Mouse (Mus musculus) naive thymus-derived CD4-positive, alpha-beta T cell, adult 5 months (primary cell): ENCODE data around the gene Olfr850. TPM values are rescaled to one million over a fixed set of nuclear protein-coding genes. Genes with fewer than 3 reads are reported as not detected.

Experiments used
- polyA plus RNA-seq: library from polyadenylated mRNA; unstranded; fragments of 100-300 nt; shearing (Covaris generic); gene quantifications from one replicate; pipeline ENCODE4 v1.2.1, GENCODE M21; 2017

The Olfr850 gene
- polyA plus RNA-seq: not detected

GRCm38 (mm10) chr9:19478148-19478547, at the start of gene Olfr850:
Olfr850 (minus strand) TSS chr9:19478248.

GRCm38 (mm10) chr9:19492995-19493394, 14.9 kb upstream of the Olfr850 start, which contains the start of gene Olfr851:
Olfr851 (plus strand) TSS chr9:19493295.

DNA sequence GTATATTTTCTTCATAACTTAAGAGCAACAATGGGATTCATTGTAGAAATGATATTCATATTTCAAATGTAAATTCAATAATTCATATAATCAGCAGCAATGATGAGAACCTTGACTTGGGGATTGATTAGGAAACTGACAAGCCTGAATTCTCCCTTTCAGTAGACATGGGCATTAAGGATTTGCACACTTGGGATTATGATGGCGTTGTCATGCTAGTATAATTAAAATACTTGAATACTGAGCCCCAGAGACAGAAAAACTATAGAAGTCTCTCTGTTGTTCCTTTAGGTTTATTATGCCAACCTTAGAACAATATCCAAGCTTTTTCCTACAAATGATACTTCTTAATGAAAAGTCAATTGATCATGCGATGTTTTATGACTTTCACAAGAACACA, 38.1 kb downstream of the Olfr850 start, which contains the start of gene Olfr849:
TSS of gene Olfr849 (plus strand) at position 301 of the 400 bp plus-strand sequence.

Other genes with a start within 250 kb of the Olfr850 start
- not detected for gene Olfr843, start 226.3 kb downstream of the Olfr850 start, polyA plus RNA-seq
- not detected for gene Olfr844, start 161.9 kb downstream of the Olfr850 start, polyA plus RNA-seq
- gene Olfr845, start 141.8 kb downstream of the Olfr850 start, polyA plus RNA-seq: not detected
- not detected for gene Olfr846, start 114.2 kb downstream of the Olfr850 start, polyA plus RNA-seq
- not detected for gene Olfr847, start 99.6 kb downstream of the Olfr850 start, polyA plus RNA-seq
- gene Olfr849, start 38.0 kb downstream of the Olfr850 start, polyA plus RNA-seq: not detected
- not detected for gene Olfr851, start 15.0 kb upstream of the Olfr850 start, polyA plus RNA-seq
- not detected for gene Olfr853, start 62.8 kb upstream of the Olfr850 start, polyA plus RNA-seq
- not detected for gene Olfr854, start 89.1 kb upstream of the Olfr850 start, polyA plus RNA-seq
- gene Olfr855, start 104.4 kb upstream of the Olfr850 start, polyA plus RNA-seq: not detected
- gene Zfp317, start 143.9 kb upstream of the Olfr850 start, polyA plus RNA-seq: 20.1 TPM
- gene Olfr857, start 231.2 kb upstream of the Olfr850 start, polyA plus RNA-seq: not detected